Mouse (Mus musculus) erythroblast, embryonic 14.5 days (primary cell): ENCODE data around the gene Adora3.

Experiments
- GATA1 ChIP-seq: IDR thresholded peaks from 2 replicates; pipeline ENCODE4 v1.6.1; 2012; ENCODE audit warnings: low read length, inconsistent platforms, mixed read lengths
- TAL1 ChIP-seq: IDR thresholded peaks from 3 replicates; pipeline ENCODE4 v1.6.1; 2012; ENCODE audit warnings: low read length, inconsistent platforms, mixed read lengths

DNA sequence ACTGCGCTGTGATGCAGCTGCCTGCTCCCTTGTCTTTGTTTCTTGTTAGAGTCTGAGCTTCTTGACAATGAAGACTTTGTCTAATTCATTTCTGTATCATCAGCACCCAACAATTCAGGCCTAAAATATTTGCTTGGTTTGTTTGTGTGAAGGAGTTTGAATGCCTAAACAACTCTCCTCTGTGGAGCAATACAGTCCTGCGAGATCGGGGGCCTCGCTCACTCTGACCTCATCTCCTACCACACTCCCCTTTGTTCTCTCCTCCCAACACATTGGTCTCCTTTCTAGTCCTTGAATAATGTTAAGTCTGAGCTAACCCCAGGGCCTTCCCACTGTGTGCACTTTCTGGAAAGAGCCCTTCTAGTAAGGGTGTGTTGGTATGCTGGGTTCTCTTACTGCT lies 15.9 kb upstream of the Adora3 start:
- TF ChIP-seq GATA1 (no peak), TAL1 (no peak)
